Mouse (Mus musculus) forebrain, embryonic 12.5 days (tissue): ENCODE results near the gene Mypop. TPM values are rescaled to one million over a fixed set of nuclear protein-coding genes. Genes with fewer than 3 reads are reported as not detected.

ENCODE experiments used
- ATAC-seq: fragments of 200-750 bp; cut with Nextera tagmentation; 2 replicates; pipeline ENCODE4 v1.8.0; 2017; ENCODE audit warnings: moderate TSS enrichment; ENCODE audit not compliant: low FRiP score
- H3K27ac ChIP-seq: fragments of 300-500 bp; sonication (generic); 2 replicates; pipeline ENCODE4 v1.5.1; 2016; ENCODE audit warnings: mild to moderate bottlenecking
- H3K27me3 ChIP-seq: fragments of 300-500 bp; sonication (generic); 2 replicates; pipeline ENCODE4 v1.6.1; 2016; ENCODE audit warnings: mild to moderate bottlenecking
- H3K36me3 ChIP-seq: fragments of 300-500 bp; sonication (generic); replicated peaks from 2 replicates; pipeline ENCODE4 v1.6.1; 2016; ENCODE audit warnings: mild to moderate bottlenecking
- H3K4me1 ChIP-seq: fragments of 300-500 bp; sonication (generic); 2 replicates; pipeline ENCODE4 v1.6.1; 2016
- H3K4me2 ChIP-seq: fragments of 300-500 bp; sonication (generic); 2 replicates; pipeline ENCODE4 v1.6.1; 2016; ENCODE audit warnings: mild to moderate bottlenecking, moderate library complexity
- H3K4me3 ChIP-seq: fragments of 300-500 bp; sonication (generic); replicated peaks from 2 replicates; pipeline ENCODE4 v1.5.1; 2016; ENCODE audit warnings: mild to moderate bottlenecking
- H3K9ac ChIP-seq: fragments of 300-500 bp; sonication (generic); 2 replicates; pipeline ENCODE4 v1.6.1; 2016; ENCODE audit warnings: mild to moderate bottlenecking
- H3K9me3 ChIP-seq: fragments of 300-500 bp; sonication (generic); 2 replicates; pipeline ENCODE4 v1.6.1; 2016
- WGBS: fragments of 180-500 bp; shearing (Covaris S2); methylation state at CpG from one replicate; pipeline ENCODE4 v1.1.7; 2016; 5-methylcytosine and 5-hydroxymethylcytosine counted together
- polyA plus RNA-seq: library from polyadenylated mRNA; unstranded; fragments of >200 nt; fragmentation: Nextera tagmentation; extraction: Ambion mirVana; gene quantifications from 2 replicates; pipeline ENCODE4 v1.2.1, GENCODE M21; 2016

Mypop gene
- polyA plus RNA-seq, 1 experiment from 2014 or later, result 4.6 TPM

DNA sequence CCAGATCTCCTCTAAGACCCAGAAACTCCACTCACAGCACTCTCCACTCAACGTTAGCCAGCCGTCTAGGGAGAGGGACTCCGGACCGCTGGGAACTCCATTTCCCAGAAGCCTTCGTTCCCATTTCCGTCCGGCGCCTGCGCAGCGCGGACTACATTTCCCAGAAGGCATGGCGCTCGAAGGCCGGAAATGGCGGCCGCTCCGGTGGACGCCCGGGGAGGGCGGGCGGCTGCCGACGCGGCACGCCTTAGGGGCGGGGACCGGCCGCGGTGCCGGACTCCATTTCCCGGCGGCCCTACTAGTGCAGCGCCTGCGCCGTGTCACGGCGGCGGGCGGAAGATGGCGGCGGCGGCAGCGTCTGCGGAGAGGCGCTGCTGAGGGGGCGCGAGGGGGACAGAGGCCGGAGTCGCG is 33.1 kb downstream of the Mypop start, which contains the start of gene Sympk:
Gene Sympk, plus strand, starts transcription at position 282 of the 411 bp plus-strand sequence.
- Histone ChIP-seq H3K4me3 (peak within 1 kb of the TSS; percentile 92), H3K27ac (peak within 1 kb of the TSS; percentile 38; the same call in 1 of the 2 replicates), H3K9me3 (no peaks in the 10 kb centered on the region), H3K27me3 (peaks cover 45% of the 10 kb centered on the region), H3K36me3 (peaks cover 7% of the 10 kb centered on the region), H3K4me1 (peaks cover 24% of the 10 kb centered on the region), H3K9ac (peak within 1 kb of the TSS; percentile 93), H3K4me2 (peak within 1 kb of the TSS; percentile 84)
- under 1% methylated on average over 43 of the region's 50 CpGs for WGBS
- peak; percentile 96 for ATAC-seq

- ATAC-seq, result peak; percentile 62
- no peaks in the 10 kb centered on the region for H3K9me3 ChIP-seq
- peak overlapping the region; percentile 93 for H3K9ac ChIP-seq
- peaks cover 24% of the 10 kb centered on the region for H3K4me1 ChIP-seq
- peak overlapping the region; percentile 92 for H3K4me3 ChIP-seq
- peaks cover 14% of the 10 kb centered on the region for H3K36me3 ChIP-seq
- WGBS, result 3% methylated on average over 28 of the region's 36 CpGs
- H3K27ac ChIP-seq, result peak overlapping the region; percentile 38; the same call in 1 of the 2 replicates
- H3K4me2 ChIP-seq, result peak overlapping the region; percentile 84
- peaks cover 40% of the 10 kb centered on the region for H3K27me3 ChIP-seq
These were observed 33.7 kb downstream of the Mypop start for GRCm38 (mm10) chr7:19024581-19025255.

GRCm38 (mm10) chr7:19028067-19028466 is 37.0 kb downstream of the Mypop start:
- Histone ChIP-seq H3K36me3 (peaks cover 45% of the 10 kb centered on the region), H3K4me3 (no peak overlapping the region), H3K4me1 (peaks cover 24% of the 10 kb centered on the region), H3K27me3 (peaks cover 8% of the 10 kb centered on the region), H3K27ac (no peak overlapping the region), H3K9me3 (no peaks in the 10 kb centered on the region), H3K4me2 (no peak overlapping the region), H3K9ac (0 out of 2 replicates have a peak overlapping the region, but pooled peaks have one; percentile 18)
- ATAC-seq, result no peak

DNA sequence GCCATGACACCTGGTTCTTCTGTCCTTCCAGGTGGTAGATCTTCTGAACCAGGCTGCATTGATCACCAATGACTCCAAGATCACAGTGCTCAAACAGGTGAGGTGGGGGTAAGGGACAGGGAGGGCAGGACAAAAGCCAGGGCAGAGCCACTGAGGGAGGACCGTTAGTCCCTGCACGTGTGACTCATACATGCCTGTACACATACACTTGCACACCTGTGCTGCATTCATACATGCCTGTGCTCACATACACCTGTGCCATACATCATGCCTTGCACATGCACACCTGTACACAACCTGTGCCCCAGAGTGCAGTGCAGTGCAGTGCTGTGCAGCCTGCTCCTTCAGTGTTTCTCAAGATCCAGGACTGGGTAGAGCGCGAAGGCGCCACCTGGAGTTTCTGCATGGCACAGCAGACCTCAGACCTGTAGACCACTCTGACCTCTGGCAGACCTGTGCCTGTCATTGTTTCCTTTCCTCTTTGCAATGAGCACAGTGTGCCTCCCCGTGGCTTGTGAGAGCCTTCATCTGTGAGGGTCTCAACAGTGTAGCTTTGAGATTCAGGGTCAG is 38.1 kb downstream of the Mypop start:
- 58% methylated on average over 6 of the region's 6 CpGs for WGBS
- H3K27me3 ChIP-seq, result no peaks in the 10 kb centered on the region
- H3K27ac ChIP-seq, result no peak overlapping the region
- H3K36me3 ChIP-seq, result peaks cover 55% of the 10 kb centered on the region
- peak; percentile 24; the same call in 1 of the 2 replicates for ATAC-seq
- no peaks in the 10 kb centered on the region for H3K9me3 ChIP-seq
- H3K9ac ChIP-seq, result no peak overlapping the region
- no peak overlapping the region for H3K4me2 ChIP-seq
- H3K4me1 ChIP-seq, result peaks cover 19% of the 10 kb centered on the region
- no peak overlapping the region for H3K4me3 ChIP-seq

DNA sequence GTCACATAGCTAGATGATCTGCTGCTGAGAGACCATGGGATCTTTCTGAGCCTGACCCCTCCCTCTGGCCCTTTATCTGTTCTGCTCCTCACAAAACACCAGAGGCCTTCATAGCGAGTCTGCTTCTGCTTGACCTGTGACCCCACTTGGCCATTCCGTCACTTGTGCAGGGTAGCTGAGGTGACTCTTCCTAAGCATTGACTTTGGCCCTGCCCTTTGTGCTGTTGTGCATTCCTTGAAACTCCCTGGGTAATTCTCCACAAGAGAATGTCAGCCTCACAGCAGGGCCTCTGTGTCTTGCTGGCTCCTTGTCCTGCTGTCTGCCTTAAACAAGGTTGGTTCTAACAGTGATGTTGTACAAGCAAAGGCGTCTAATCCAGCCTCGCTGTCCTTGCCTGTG is 40.6 kb downstream of the Mypop start:
- Histone ChIP-seq H3K9ac (no peak overlapping the region), H3K4me1 (peaks cover 3% of the 10 kb centered on the region; the same call in 1 of the 2 replicates), H3K36me3 (peaks cover 80% of the 10 kb centered on the region), H3K27ac (no peak overlapping the region), H3K27me3 (no peaks in the 10 kb centered on the region), H3K4me3 (no peak overlapping the region), H3K4me2 (no peak overlapping the region), H3K9me3 (no peaks in the 10 kb centered on the region)
- ATAC-seq, result no peak
- WGBS, result 74% methylated on average over 4 of the region's 4 CpGs

GRCm38 (mm10) chr7:19044616-19045015 is 53.6 kb downstream of the Mypop start:
- 95% methylated on average over 6 of the region's 6 CpGs for WGBS
- H3K4me2 ChIP-seq, result no peak overlapping the region
- no peak overlapping the region for H3K9ac ChIP-seq
- H3K27me3 ChIP-seq, result no peaks in the 10 kb centered on the region
- no peak for ATAC-seq
- peaks cover 99% of the 10 kb centered on the region for H3K36me3 ChIP-seq
- no peaks in the 10 kb centered on the region for H3K4me1 ChIP-seq
- H3K4me3 ChIP-seq, result no peak overlapping the region
- no peak overlapping the region for H3K27ac ChIP-seq
- no peaks in the 10 kb centered on the region for H3K9me3 ChIP-seq

DNA sequence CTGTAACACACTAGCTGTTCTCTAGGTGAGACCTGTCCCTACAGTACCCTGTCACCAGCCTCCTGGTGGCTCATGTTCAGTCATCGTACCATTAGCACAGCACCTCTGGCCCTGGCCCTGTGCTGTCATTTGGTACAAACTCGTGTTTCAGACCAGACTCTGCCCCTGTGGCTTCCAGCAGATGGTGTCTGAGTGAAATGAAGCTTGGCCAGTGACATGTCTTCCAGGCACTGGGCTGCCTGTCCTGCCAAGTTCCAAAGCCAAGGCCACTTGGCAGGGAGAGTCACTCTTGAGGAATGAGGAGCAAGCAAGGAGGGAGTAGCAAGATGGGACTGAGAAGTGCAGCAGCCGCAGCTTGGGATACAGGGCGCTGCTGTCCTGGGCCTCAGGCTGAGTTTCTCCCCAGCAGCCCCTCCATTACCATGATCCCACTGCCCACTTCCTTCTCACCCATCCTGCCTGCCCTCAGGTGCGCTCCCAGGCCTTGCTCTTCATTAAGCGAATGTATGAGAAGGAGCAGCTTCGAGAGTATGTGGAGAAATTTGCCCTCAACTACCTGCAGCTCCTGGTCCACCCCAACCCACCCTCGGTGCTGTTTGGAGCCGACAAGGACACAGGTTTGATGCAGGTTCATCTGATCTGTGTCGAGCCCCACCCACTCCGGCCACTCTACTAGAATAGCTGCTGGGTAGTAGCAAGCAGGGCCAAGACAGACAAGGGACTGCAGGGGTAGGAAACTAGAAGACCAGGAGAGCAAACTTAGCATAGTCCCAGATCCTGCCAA is 55.4 kb downstream of the Mypop start:
- H3K9me3 ChIP-seq, result no peaks in the 10 kb centered on the region
- no peak overlapping the region for H3K27ac ChIP-seq
- 92% methylated on average over 11 of the region's 11 CpGs for WGBS
- no peak overlapping the region for H3K4me2 ChIP-seq
- no peak for ATAC-seq
- H3K9ac ChIP-seq, result no peak overlapping the region
- peaks cover 99% of the 10 kb centered on the region for H3K36me3 ChIP-seq
- no peak overlapping the region for H3K4me3 ChIP-seq
- H3K4me1 ChIP-seq, result no peaks in the 10 kb centered on the region
- H3K27me3 ChIP-seq, result no peaks in the 10 kb centered on the region

GRCm38 (mm10) chr7:19048006-19048527 is 57.0 kb downstream of the Mypop start:
- Histone ChIP-seq H3K9ac (no peak overlapping the region), H3K27ac (no peak overlapping the region), H3K4me3 (no peak overlapping the region), H3K27me3 (no peaks in the 10 kb centered on the region), H3K4me2 (no peak overlapping the region), H3K9me3 (no peaks in the 10 kb centered on the region), H3K4me1 (no peaks in the 10 kb centered on the region), H3K36me3 (peaks cover 99% of the 10 kb centered on the region)
- no peak for ATAC-seq
- 90% methylated on average over 14 of the region's 14 CpGs for WGBS

GRCm38 (mm10) chr7:19049252-19049651 is 58.2 kb downstream of the Mypop start:
- WGBS, result 89% methylated on average over 5 of the region's 5 CpGs
- ATAC-seq, result no peak
- Histone ChIP-seq H3K4me3 (no peak overlapping the region), H3K9ac (no peak overlapping the region), H3K27me3 (no peaks in the 10 kb centered on the region), H3K27ac (no peak overlapping the region), H3K36me3 (peaks cover 88% of the 10 kb centered on the region), H3K4me2 (no peak overlapping the region), H3K9me3 (no peaks in the 10 kb centered on the region), H3K4me1 (peaks cover 5% of the 10 kb centered on the region)

GRCm38 (mm10) chr7:19050172-19050571 is 59.1 kb downstream of the Mypop start:
- no peak overlapping the region for H3K27ac ChIP-seq
- H3K9ac ChIP-seq, result no peak overlapping the region
- H3K9me3 ChIP-seq, result no peaks in the 10 kb centered on the region
- H3K27me3 ChIP-seq, result no peaks in the 10 kb centered on the region
- peaks cover 82% of the 10 kb centered on the region for H3K36me3 ChIP-seq
- no peak overlapping the region for H3K4me2 ChIP-seq
- ATAC-seq, result no peak
- WGBS, result 90% methylated on average over 8 of the region's 8 CpGs
- H3K4me3 ChIP-seq, result no peak overlapping the region
- H3K4me1 ChIP-seq, result peaks cover 13% of the 10 kb centered on the region

GRCm38 (mm10) chr7:19051161-19051560 is 60.1 kb downstream of the Mypop start:
- H3K4me2 ChIP-seq, result no peak overlapping the region
- H3K27me3 ChIP-seq, result no peaks in the 10 kb centered on the region
- H3K9ac ChIP-seq, result no peak overlapping the region
- H3K4me3 ChIP-seq, result no peak overlapping the region
- 84% methylated on average over 4 of the region's 4 CpGs for WGBS
- peaks cover 72% of the 10 kb centered on the region for H3K36me3 ChIP-seq
- H3K9me3 ChIP-seq, result no peaks in the 10 kb centered on the region
- ATAC-seq, result no peak
- no peak overlapping the region for H3K27ac ChIP-seq
- H3K4me1 ChIP-seq, result peaks cover 13% of the 10 kb centered on the region
